ENCODE assay signal across 25 mouse cellular contexts in the genomic region with DNA sequence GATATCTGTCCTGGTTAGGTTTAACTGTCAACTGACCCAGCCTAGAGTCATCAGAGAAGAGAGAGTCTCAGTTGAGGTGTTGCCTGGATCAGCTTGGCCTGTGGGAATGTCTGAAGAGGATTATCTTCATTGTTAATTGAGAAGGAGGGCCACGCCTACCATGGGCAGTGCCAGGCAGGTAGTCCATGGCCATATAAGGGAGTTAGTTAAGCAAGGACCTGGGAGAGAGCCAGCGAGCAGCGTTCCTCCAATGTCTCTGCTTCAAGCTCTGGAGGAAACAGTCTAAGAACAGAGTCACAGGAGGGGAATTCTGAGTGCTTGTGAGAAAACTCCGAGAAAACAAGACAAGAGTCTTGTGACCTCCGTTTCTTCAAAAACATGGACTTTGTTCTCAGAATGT.
"Had no signal": no experiment of that assay in that cellular context is flagged by ENCODE, and none has a peak within 500 bp of the region (broad histone marks: within the 10 kb centered on the region; RNA-seq: fewer than 3 reads in every experiment).

No protein-coding gene starts in this region.

- H3K36me3 ChIP-seq: heart, embryonic 13.5 days; heart, embryonic 15.5 days; kidney, embryonic 15.5 days; limb, embryonic 13.5 days; limb, embryonic 15.5 days had no signal

- H3K4me3 ChIP-seq: heart, adult 2 months; heart, embryonic 13.5 days; heart, embryonic 15.5 days; hindbrain, embryonic 13.5 days; hindbrain, embryonic 15.5 days; kidney, embryonic 15.5 days; limb, embryonic 13.5 days; limb, embryonic 15.5 days had no signal

- ATAC-seq: hindbrain, postnatal 0 days; intestine, embryonic 16.5 days had no signal

- H3K27ac ChIP-seq: heart, adult 2 months; heart, embryonic 13.5 days; heart, embryonic 15.5 days; hindbrain, embryonic 13.5 days; hindbrain, embryonic 15.5 days; hindbrain, postnatal 0 days; kidney, embryonic 15.5 days; kidney, postnatal 0 days; limb, embryonic 13.5 days; limb, embryonic 15.5 days had no signal

- H3K4me2 ChIP-seq: heart, embryonic 11.5 days; heart, embryonic 13.5 days; heart, embryonic 15.5 days; hindbrain, embryonic 13.5 days; hindbrain, embryonic 15.5 days; kidney, embryonic 15.5 days; limb, embryonic 13.5 days; limb, embryonic 15.5 days had no signal

- H3K27me3 ChIP-seq: heart, embryonic 13.5 days; heart, embryonic 15.5 days; hindbrain, embryonic 13.5 days; hindbrain, embryonic 15.5 days; kidney, embryonic 15.5 days; limb, embryonic 13.5 days; limb, embryonic 15.5 days had no signal

- H3K9ac ChIP-seq: heart, embryonic 13.5 days; heart, embryonic 15.5 days; hindbrain, embryonic 13.5 days; hindbrain, embryonic 15.5 days; kidney, embryonic 15.5 days; limb, embryonic 13.5 days; limb, embryonic 15.5 days had no signal

- H3K9me3 ChIP-seq: heart, embryonic 15.5 days; limb, embryonic 15.5 days had no signal

- H3K4me1 ChIP-seq: limb, embryonic 15.5 days had no signal

- DNase-seq: gastrocnemius, postnatal 14 days; gastrocnemius, postnatal 36 days; heart, adult 11 months; heart, adult 2 months; heart, postnatal 14 days; heart, postnatal 36 days; kidney, adult 11 months; kidney, adult 2 months; kidney, adult 9 months; kidney, postnatal 14 days; kidney, postnatal 36 days; layer of hippocampus, adult 9-11 months; layer of hippocampus, postnatal 36 days; left cerebral cortex, postnatal 4 days had no signal
